ENCODE assay signal across 19 mouse cellular contexts in the genomic region with DNA sequence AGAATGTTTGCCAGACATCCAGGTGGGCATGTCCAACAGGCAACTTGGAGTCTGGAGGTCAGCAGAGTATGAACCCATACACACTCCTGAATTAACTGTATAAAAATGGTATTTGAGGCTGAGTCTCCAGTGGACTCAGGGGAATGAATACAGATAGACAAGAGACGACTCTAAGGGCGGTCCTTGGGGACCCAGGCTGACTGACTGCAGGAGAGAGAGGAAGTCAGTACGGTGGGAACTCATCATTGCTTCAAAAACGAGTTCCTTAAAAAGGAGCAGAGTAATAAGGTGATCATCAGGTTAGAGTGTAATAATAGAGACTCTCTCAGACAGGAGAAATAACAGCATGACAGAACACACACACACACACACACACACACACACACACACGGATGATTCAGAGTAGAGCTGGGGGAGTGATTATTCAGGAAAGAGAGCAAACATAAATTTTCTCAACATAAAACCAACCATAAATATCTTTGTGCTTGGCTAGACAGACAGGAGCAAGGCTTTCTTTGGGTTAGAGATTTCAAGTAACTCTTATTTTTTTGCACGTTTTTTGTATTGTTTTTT. TPM values are rescaled to one million over a fixed set of nuclear protein-coding genes. Genes with fewer than 3 reads are reported as not detected.
A peak's percentile ranks its signal among the peaks of the same experiment; 100 is the strongest.
DNase-seq lines count a peak whose midpoint lies in the region; ATAC-seq and TF ChIP-seq lines count a peak whose summit lies in the region.
"Had no signal": no experiment of that assay in that cellular context is flagged by ENCODE, and none has a peak within 500 bp of the region (broad histone marks: within the 10 kb centered on the region; RNA-seq: fewer than 3 reads in every experiment).

No protein-coding gene starts in this region.

- TF ChIP-seq EP300 in CH12.LX (IDR thresholded peaks at IDR 0.05; ENCODE audit: low read length) = no peak

- no peak for TF ChIP-seq POLR2A in CH12.LX (IDR thresholded peaks at IDR 0.05; ENCODE audit: low read depth, low read length)

- peak; percentile 44 for DNase-seq in adrenal gland, postnatal 10 days
- no peak for DNase-seq in adrenal gland, adult 8-10 months
- peak; percentile 33 for DNase-seq in CH12.LX (ENCODE audit: extremely low read depth)
- DNase-seq in retina, postnatal 1 day = no peak
- DNase-seq: cerebellum, adult 11-12 months; gastrocnemius, postnatal 10 days; heart, postnatal 14 days; kidney, adult 18-20 months; kidney, postnatal 36 days; lung, adult 2 months; thymus, postnatal 36 days had no signal

- H3K4me3 ChIP-seq in CH12.LX (replicated peaks in 1 of 3; ENCODE audit: low read depth in 2 of 3, low read length in 2 of 3, poor library complexity in 1 of 3) = no peak overlapping the region
- H3K4me3 ChIP-seq in hindbrain, embryonic 13.5 days = no peak overlapping the region
- H3K4me3 ChIP-seq: forebrain, embryonic 13.5 days; neural tube, embryonic 13.5 days had no signal

- no peaks in the 10 kb centered on the region for H3K27me3 ChIP-seq in CH12.LX (replicated peaks)
- H3K27me3 ChIP-seq in hindbrain, embryonic 13.5 days = no peaks in the 10 kb centered on the region
- H3K27me3 ChIP-seq: forebrain, embryonic 13.5 days; neural tube, embryonic 13.5 days had no signal

- H3K4me1 ChIP-seq in CH12.LX (ENCODE audit: control insufficient read depth in 1 of 2, insufficient read depth in 2 of 2) = peaks cover 0 to 13% of the 10 kb centered on the region in 2 experiments; a peak in 3 of 4 replicates
- peaks cover 14% of the 10 kb centered on the region; the same call in 1 of the 2 replicates for H3K4me1 ChIP-seq in hindbrain, embryonic 13.5 days (replicated peaks)

- dilution Hi-C loops in CH12.LX (cut with MboI; ENCODE audit: extremely low pct_ligation_motif_present, extremely low pct_unique_long_range_greater_than_20kb, low sequenced_read_pairs) = no loop called here

- no peak for TF ChIP-seq CTCF in CH12.LX (conservative IDR thresholded peaks at IDR 0.05 in 1 of 2, IDR thresholded peaks at IDR 0.05 in 1 of 2; ENCODE audit: low read depth in 2 of 2, low read length in 2 of 2)

- H3K9me3 ChIP-seq in CH12.LX (replicated peaks; ENCODE audit: low read length) = no peaks in the 10 kb centered on the region
- no peaks in the 10 kb centered on the region for H3K9me3 ChIP-seq in hindbrain, embryonic 13.5 days
- H3K9me3 ChIP-seq: forebrain, embryonic 13.5 days; neural tube, embryonic 13.5 days had no signal

- H3K9ac ChIP-seq in CH12.LX (ENCODE audit: insufficient read depth, low read depth) = no peak overlapping the region
- no peak overlapping the region for H3K9ac ChIP-seq in hindbrain, embryonic 13.5 days
- H3K9ac ChIP-seq: forebrain, embryonic 13.5 days; neural tube, embryonic 13.5 days had no signal

- H3K27ac ChIP-seq in CH12.LX (ENCODE audit: insufficient read depth, low read depth) = no peak overlapping the region
- H3K27ac ChIP-seq in hindbrain, embryonic 13.5 days = no peak overlapping the region
- H3K27ac ChIP-seq: forebrain, embryonic 13.5 days; macrophage; neural tube, embryonic 13.5 days had no signal

- 50% methylated on average over 6 of the region's 6 CpGs for WGBS in hindbrain, embryonic 13.5 days

- H3K79me2 ChIP-seq in CH12.LX (replicated peaks; ENCODE audit: control insufficient read depth, extremely low read depth, insufficient read depth, poor library complexity, severe bottlenecking) = no peaks in the 10 kb centered on the region

- H3K4me2 ChIP-seq in CH12.LX (ENCODE audit: insufficient read depth, low read depth, poor library complexity, severe bottlenecking) = no peak overlapping the region
- H3K4me2 ChIP-seq in hindbrain, embryonic 13.5 days = no peak overlapping the region
- H3K4me2 ChIP-seq: forebrain, embryonic 13.5 days; neural tube, embryonic 13.5 days had no signal

- H3K36me3 ChIP-seq in CH12.LX (replicated peaks in 1 of 2; ENCODE audit: control insufficient read depth in 1 of 2, insufficient read depth in 1 of 2, low read length in 1 of 2) = no peaks in the 10 kb centered on the region
- H3K36me3 ChIP-seq in hindbrain, embryonic 13.5 days = no peaks in the 10 kb centered on the region
- H3K36me3 ChIP-seq: neural tube, embryonic 13.5 days had no signal

- TF ChIP-seq RAD21 in CH12.LX (IDR thresholded peaks at IDR 0.05; ENCODE audit: low read depth, low read length) = no peak

- ATAC-seq in granulocyte monocyte progenitor cell, adult 5-6 weeks (replicated peaks; ENCODE audit: poor library complexity, severe bottlenecking) = peak; percentile 78
- ATAC-seq in megakaryocyte, adult 5-6 weeks (ENCODE audit: poor library complexity, severe bottlenecking) = peak; percentile 83
- no peak for ATAC-seq in cerebellum, adult (ENCODE audit: insufficient number of reproducible peaks, low FRiP score, low TSS enrichment)
- ATAC-seq in hindbrain, embryonic 13.5 days (ENCODE audit: low FRiP score) = no peak
- ATAC-seq: forebrain, embryonic 13.5 days; hindbrain, embryonic 16.5 days had no signal

- in situ Hi-C loops in CH12.LX (cut with MboI; ENCODE audit: low pct_ligation_motif_present, low pct_unique_long_range_greater_than_20kb, low sequenced_read_pairs) = no loop called here

TF ChIP-seq in CH12.LX, 34 proteins besides CTCF, POLR2A, EP300 and RAD21:
- TF ChIP-seq MAZ (IDR thresholded peaks at IDR 0.05; ENCODE audit: low read depth, low read length) = no peak

RNA-seq across cellular contexts. Expression of a gene that starts 8.6 kb away (rescaled TPM):
- total RNA-seq in adrenal gland, postnatal 10 days (2021) = 10 to 100 TPM; 35.6 to 41.5 TPM
- 10 to 100 TPM; 47.8 to 56.6 (median 50.9) TPM for total RNA-seq in adrenal gland, adult 8-10 months (2022)
- 6.2 and 7.7 TPM in 2 replicates for total RNA-seq in CH12.LX (2012; rRNA removed)
- total RNA-seq in CH12.LX (2014; rRNA removed) = 8.1 and 9.6 TPM in 2 replicates
- 12.3 and 13.1 TPM in 2 replicates for polyA plus RNA-seq in CH12.LX (2012; ENCODE audit: insufficient read length, low read depth)
- total RNA-seq in granulocyte monocyte progenitor cell, adult 5-6 weeks (2014; fragmentation: Nextera tagmentation) = 29.0 and 34.0 TPM in 2 replicates
- 12.9 and 14.2 TPM in 2 replicates for total RNA-seq in granulocyte monocyte progenitor cell, adult 5-6 weeks (2017)
- 67.5 and 69.2 TPM in 2 replicates for total RNA-seq in megakaryocyte, adult 5-6 weeks (2015)
- 31.5 and 38.9 TPM in 2 replicates for total RNA-seq in megakaryocyte, adult 5-6 weeks (2017)
- polyA plus RNA-seq in hindbrain, embryonic 13.5 days (2015; fragmentation: Nextera tagmentation; extraction: Ambion mirVana) = 44.9 and 47.3 TPM in 2 replicates

Comparison
In these comparisons a context has a peak if more than half of its experiments do, and no peak if none do; other contexts are left out.
1. DNase-seq: peak in adrenal gland, postnatal 10 days (single experiment) and CH12.LX (single experiment); none in adrenal gland, adult 8-10 months (single experiment) and retina, postnatal 1 day (single experiment).
2. ATAC-seq: peak in granulocyte monocyte progenitor cell, adult 5-6 weeks (single experiment) and megakaryocyte, adult 5-6 weeks (single experiment); none in cerebellum, adult (single experiment) and hindbrain, embryonic 13.5 days (single experiment).